Mouse (Mus musculus) liver, postnatal 0 days (tissue): ENCODE results near the gene Gnat3.

Experiments
- CTCF ChIP-seq: sonication (generic); IDR thresholded peaks from 2 replicates; pipeline ENCODE4 v1.5.1; 2016; ENCODE audit warnings: antibody characterized with exemption, low read depth
- EP300 ChIP-seq: IDR thresholded peaks from 2 replicates; pipeline ENCODE4 v1.6.1; 2016; ENCODE audit warnings: antibody characterized with exemption, low read depth, mild to moderate bottlenecking

DNA sequence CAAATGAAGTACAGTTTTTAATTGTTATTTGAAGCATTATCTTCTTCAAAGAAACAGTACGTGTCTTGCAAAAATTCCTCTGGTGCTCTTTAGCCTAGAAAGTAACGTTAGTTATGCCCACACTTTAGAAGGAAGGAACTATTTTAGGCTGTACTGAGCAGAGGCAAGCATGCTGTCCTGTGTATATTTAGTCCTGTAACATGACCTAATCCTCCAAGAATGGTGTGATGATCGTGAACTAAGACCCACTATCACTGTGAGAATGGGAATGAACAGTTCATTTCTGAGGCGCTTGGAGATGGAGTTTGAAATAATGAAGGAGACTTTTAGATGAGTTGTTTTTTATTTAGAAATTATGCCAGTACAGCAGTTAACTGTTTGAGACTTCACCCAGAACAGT, 20.4 kb downstream of the Gnat3 start:
- TF ChIP-seq CTCF = no peak
- TF ChIP-seq EP300 = no peak
